Mouse (Mus musculus): ENCODE measurements around the gene Gm9936.
"Not testable (repeated sequence)": the region's sequence is repeated elsewhere in the genome, so short reads cannot be mapped to it uniquely, and the experiment has no call there.

The Gm9936 gene

GRCm38 (mm10) chr5:114858582-114858981 is at the start of gene Gm9936:
Gm9936 (minus strand) TSS chr5:114858682.
- in situ Hi-C loops (cut with MboI; ENCODE audit: low sequenced_read_pairs), result no loop called here

DNA sequence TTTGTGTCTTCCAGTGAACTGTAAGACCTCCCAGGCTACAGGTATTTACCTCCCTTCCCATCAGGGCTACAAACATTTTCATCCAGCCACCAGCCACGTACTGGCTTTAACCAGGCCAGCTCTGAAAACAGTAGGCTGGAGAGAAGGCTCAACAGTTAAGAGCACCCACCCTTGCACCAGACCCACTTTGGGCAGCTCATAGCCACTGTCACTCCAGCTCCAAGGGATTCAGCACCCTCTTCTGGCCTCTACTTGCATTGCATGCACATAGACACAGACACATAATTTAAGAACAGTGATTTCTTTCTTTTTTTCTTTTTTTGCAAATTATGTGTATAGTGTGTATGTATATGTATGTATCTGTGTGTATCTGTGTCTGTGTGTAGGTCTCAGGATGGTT is 43.9 kb upstream of the Gm9936 start:
- in situ Hi-C loops (cut with MboI; ENCODE audit: low sequenced_read_pairs), result no loop called here

DNA sequence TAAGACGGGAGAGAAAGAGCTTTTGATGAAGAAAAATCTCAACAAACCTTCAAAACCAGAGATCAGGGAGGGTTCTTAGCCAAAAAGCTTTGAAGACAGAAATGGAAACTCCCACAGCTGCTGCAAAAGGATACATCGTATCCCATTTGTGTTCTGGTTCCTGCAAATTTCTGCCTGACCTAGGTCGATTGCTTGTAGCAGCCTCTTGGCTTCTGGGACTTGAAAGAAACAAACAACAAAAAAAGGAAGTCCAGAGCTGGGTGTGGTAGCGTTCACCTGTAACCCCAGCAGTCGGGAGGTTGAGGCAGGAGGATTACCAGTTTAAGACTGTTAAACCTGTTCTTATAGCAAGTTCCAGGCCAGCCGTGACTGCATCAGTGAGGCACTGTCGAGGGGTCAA is 40.4 kb upstream of the Gm9936 start:
- in situ Hi-C loops (cut with MboI; ENCODE audit: low sequenced_read_pairs), result no loop called here

- in situ Hi-C loops (cut with MboI; ENCODE audit: low sequenced_read_pairs), result no loop called here
Measured at GRCm38 (mm10) chr5:114897374-114897793, 38.9 kb upstream of the Gm9936 start.

DNA sequence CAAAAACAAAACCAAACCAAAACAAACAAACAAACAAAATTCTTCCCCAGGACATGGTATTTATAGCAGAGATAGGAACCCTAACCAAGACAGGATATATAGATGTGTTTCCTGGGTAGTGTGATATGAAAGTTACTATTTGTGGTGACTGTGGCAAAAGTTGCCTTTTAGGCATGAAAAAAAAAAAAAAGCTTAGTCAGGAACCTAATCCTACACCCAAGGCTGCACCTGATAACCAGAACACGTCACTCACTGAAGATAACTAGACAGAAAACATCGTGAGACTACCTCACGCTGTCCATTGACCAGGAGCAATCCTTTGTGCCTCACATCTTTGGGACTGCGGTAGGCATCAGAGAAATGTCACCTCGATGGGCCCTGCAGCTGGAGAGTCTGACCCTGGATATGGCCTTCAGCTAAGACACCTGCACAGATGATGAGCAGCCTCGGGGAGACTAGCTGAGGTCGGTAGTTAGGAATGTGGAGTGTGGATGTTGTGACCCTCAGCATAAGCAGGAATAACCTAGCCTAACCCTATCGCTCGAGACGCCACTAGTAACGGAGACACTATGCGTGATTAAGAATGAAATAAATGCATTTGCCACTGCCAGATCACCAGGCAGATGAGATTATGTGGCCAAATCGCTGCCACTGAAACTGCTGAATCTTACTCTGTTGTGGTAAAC is 38.3 kb upstream of the Gm9936 start, which contains the start of gene Oasl2:
Gene Oasl2 (plus strand): TSS at position 249 of the 686 bp plus-strand sequence.
- in situ Hi-C loops (cut with MboI; ENCODE audit: low sequenced_read_pairs), result no loop called here

DNA sequence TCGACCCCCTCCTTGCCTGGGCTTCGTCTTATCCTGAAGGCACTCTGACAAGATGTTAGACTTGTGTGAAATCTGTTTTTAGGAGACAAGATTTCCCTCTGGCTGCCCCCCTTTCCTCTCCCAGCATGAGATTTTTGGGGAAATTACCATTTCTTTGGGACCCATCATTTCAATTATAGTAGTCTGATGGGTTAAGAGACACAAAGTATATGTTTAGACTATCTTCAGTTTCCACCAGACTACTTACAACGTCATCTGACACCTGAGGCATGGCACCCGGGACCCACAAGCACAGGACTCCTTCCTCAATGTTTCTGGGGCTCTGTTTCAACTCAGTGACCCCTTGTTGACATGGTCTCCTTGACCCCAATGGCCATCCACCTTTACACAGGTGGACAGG is 37.1 kb upstream of the Gm9936 start:
- in situ Hi-C loops (cut with MboI; ENCODE audit: low sequenced_read_pairs), result no loop called here

DNA sequence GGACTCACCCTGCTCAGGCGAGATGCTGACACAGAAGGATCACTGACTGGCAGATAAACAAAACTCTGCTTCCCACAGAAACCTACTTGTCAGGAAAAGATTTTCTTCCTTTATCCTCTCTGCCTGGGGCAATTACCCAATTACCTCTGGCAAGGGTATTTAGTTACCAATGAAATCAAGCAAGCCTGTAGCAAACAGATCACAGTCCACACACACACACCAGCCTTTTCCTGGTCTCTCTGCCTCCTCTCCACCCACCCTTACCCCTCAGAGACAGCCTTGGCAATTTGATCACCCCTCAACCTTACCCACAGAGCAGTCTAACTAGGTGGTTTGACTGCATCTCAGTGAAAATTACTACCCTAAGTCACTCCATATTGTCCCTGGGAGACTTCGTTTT is 30.5 kb upstream of the Gm9936 start:
- in situ Hi-C loops (cut with MboI; ENCODE audit: low sequenced_read_pairs), result no loop called here

DNA sequence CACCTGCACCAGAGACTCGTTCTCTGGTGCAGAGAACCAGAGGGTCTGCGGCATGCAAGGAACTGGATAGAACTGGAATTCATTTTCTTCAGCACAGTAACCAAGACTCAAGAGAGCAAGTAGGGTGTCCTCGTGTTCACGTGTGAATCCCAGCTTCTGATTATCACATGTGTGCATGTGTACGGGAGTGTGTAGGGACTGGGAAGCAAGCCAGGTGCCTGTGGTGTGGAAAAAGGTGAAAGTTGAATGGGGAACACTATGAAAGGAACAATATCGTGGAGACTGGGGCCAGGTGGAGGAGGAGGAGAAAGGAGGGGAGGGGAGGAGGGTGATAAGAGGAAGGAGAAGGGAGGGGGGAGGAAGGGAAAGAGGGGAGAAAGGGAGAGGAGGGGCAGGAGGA is 28.3 kb upstream of the Gm9936 start:
- in situ Hi-C loops (cut with MboI; ENCODE audit: low sequenced_read_pairs), result no loop called here

- in situ Hi-C loops (cut with MboI; ENCODE audit: low sequenced_read_pairs), result no loop called here
Measured at GRCm38 (mm10) chr5:114883022-114883421, 24.5 kb upstream of the Gm9936 start.

DNA sequence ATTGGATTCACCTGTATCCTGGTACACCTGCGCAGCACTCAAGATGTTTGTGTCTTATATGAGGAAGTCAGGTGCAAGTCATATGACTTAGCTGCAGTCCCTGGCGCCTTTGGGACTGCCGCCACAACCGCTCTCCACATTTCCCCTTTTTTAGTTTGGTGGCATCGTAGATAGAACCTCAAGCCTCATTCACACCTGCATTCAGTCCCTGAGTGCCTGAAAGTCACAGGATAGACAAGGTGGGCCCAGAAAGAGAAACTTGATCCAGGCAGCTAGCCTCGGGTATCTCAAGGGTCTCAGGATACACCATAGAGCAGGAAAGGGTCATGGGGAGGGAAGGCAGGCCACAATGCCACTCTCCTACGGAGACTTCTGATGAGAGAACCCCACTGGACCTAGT is 23.8 kb upstream of the Gm9936 start:
- in situ Hi-C loops (cut with MboI; ENCODE audit: low sequenced_read_pairs), result not testable (repeated sequence)

DNA sequence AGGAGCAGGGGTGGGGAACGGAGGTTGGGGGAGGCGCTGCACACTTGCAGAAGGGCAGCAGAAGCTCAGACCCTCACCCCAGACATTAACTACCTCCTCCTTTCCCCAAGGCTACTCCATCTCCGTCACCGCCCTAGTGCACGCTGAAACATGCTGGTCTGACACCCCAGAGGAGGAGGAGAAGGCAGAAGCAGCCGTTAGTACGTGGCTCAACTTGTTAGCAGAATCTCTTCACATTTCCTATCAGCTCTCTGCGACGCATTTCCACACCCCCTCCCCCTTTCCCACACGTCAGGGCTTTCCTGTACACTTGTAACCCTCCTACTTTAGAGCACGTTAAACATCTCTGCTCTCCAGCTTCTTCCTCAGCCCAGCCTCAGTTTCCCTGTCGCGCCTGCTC is 20.9 kb upstream of the Gm9936 start:
- in situ Hi-C loops (cut with MboI; ENCODE audit: low sequenced_read_pairs), result no loop called here

- in situ Hi-C loops (cut with MboI; ENCODE audit: low sequenced_read_pairs), result no loop called here
Measured at GRCm38 (mm10) chr5:114877487-114877886, 19.0 kb upstream of the Gm9936 start.

- in situ Hi-C loops (cut with MboI; ENCODE audit: low sequenced_read_pairs), result no loop called here
Measured at GRCm38 (mm10) chr5:114876331-114876730, 17.8 kb upstream of the Gm9936 start.

- in situ Hi-C loops (cut with MboI; ENCODE audit: low sequenced_read_pairs), result no loop called here
Measured at GRCm38 (mm10) chr5:114875858-114876257, 17.4 kb upstream of the Gm9936 start.

GRCm38 (mm10) chr5:114865279-114865678 is 6.8 kb upstream of the Gm9936 start:
- in situ Hi-C loops (cut with MboI; ENCODE audit: low sequenced_read_pairs), result no loop called here

- in situ Hi-C loops (cut with MboI; ENCODE audit: low sequenced_read_pairs), result no loop called here
Measured at GRCm38 (mm10) chr5:114864813-114865212, 6.3 kb upstream of the Gm9936 start.

- in situ Hi-C loops (cut with MboI; ENCODE audit: low sequenced_read_pairs), result no loop called here
Measured at GRCm38 (mm10) chr5:114861730-114862129, 3.2 kb upstream of the Gm9936 start.

GRCm38 (mm10) chr5:114859253-114859652 is 771 bp upstream of the Gm9936 start:
- in situ Hi-C loops (cut with MboI; ENCODE audit: low sequenced_read_pairs), result no loop called here

DNA sequence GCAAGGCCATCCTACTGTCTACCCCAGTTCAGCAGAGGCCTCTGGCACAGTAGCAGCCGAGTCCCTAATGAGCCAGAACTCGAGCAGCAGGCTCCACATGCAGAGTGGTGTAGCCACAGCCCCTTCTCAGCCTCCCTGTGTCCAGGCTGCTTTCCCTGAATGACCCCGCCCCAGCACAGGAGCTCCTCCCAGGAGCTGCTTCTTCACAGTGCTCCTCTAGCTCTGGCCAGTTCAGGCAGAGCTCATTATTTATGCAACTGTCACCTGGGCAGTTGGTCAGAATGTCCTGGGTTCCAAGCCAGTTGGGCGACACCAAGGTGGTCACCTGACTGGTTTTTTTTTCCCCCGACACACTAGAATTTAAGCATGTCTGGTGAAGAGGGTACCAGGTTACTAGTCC is 5.1 kb downstream of the Gm9936 start, which contains the start of gene 4930519G04Rik:
Gene 4930519G04Rik (plus strand): TSS at position 301 of the 400 bp plus-strand sequence.
- in situ Hi-C loops (cut with MboI; ENCODE audit: low sequenced_read_pairs), result not testable (repeated sequence)

DNA sequence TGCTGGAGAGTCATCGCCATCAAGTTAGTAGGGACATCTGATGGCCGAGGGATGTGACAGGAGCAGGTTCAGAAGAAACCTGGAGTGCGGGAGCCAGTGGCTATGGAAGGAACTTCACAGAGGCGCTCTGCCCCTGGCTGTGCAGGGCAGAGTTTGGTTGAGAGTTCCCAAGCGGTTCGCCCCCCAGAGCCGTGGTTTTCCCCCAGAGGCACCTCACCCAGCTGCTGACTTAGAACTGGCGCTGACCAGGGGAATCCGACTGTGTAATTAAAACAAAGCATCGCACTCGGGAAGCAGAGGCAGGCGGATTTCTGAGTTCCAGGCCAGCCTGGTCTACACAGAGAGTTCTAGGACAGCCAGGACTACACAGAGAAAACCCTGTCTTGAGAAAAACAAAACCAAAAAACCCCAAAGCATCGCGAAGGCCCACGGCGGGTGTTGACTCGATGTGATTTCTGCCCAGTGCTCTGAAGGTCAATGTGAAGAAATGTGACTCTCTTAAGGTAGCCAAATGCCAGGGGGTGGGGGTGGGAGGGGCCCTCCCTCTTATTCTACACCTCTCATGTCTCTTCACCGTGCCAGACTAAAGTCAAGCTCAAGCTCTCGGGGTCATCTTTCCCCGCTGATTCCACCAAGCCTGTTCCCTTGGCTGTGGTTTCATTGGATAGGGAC is 6.8 kb downstream of the Gm9936 start:
- in situ Hi-C loops (cut with MboI; ENCODE audit: low sequenced_read_pairs), result no loop called here

DNA sequence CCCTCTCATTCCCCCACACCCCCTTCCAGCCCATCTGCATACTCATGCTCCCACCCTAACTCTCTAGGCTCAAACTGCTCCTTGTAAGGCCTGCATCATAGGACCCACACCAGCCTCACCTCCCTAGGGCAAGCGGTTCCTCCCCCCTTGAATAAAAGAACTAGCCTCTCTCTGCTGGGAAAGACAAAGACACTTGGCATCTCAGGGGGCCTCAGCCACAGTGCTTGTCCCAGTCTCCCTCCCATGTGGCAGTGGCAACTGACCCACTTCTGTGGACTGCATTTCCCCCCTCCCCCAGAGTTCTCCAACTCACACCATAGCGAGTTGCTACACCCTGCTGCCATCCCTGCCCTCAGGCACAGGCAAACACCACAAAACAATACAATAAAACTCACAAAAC is 14.1 kb downstream of the Gm9936 start:
- in situ Hi-C loops (cut with MboI; ENCODE audit: low sequenced_read_pairs), result not testable (repeated sequence)

- in situ Hi-C loops (cut with MboI; ENCODE audit: low sequenced_read_pairs), result no loop called here
Measured at GRCm38 (mm10) chr5:114842674-114843073, 15.8 kb downstream of the Gm9936 start.

Measured in CH12F3 (cell line).